Mouse (Mus musculus): ENCODE results near the gene Stambpl1.

DNA sequence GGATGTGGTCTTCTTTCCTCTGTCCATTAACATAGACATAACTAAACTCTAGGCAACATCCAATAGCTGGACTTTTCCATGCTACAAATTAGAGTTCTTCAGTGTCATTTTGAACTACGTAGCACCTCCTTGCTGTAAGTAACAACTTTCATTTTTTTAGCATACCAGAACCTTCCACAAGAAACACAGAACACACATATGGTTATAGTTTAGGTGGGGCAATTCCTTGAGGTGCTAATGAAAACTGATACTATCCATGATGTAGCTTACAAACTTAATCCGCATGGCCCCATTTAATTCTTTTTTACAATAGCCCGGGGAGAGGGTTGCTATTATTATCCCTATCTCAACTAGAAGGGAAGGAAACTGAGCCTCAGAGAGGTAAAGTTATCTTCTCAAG is 18.0 kb upstream of the Stambpl1 start:
- no peak for TF ChIP-seq CTCF (IDR thresholded peaks at IDR 0.05; ENCODE audit: low read depth, low read length)
- TF ChIP-seq POLR2A (IDR thresholded peaks at IDR 0.05; ENCODE audit: borderline replicate concordance, low read depth, low read length), result no peak

All from bone marrow macrophage, adult 2 months (primary cell).